Mouse (Mus musculus) ovary, adult 10 weeks (tissue): Measurements from ENCODE around the gene Ttc27. TPM values are rescaled to one million over a fixed set of nuclear protein-coding genes. Genes with fewer than 3 reads are reported as not detected.

ENCODE experiments used
- polyA plus RNA-seq: library from polyadenylated mRNA; stranded (reverse); fragments of 350-450 nt; fragmentation: Illumina TruSeq; extraction: RNeasy Lipid Tissue Mini Kit (QIAGEN cat#74804); gene quantifications from one replicate; pipeline ENCODE4 v1.2.3, GENCODE M21; 2014

Gene Ttc27
- polyA plus RNA-seq, result 20.8 TPM

GRCm38 (mm10) chr17:74717618-74718151 lies at the start of gene Ttc27:
Gene Ttc27 (plus strand): TSS chr17:74717732.

Other genes starting within 250 kb of the Ttc27 start
- 351 TPM for gene Yipf4, start 228.2 kb upstream of the Ttc27 start, polyA plus RNA-seq
- gene Birc6, start 189.4 kb upstream of the Ttc27 start, polyA plus RNA-seq, result 222 TPM